Mouse (Mus musculus) frontal cortex, postnatal 36 days (tissue): ENCODE results near the gene Hmgcr.

Source experiments
- DNase-seq, 2 experiments: peaks; one replicate each; pipeline ENCODE4 v3.0.0; 2022; ENCODE audit warnings: low spot score in 2 of 2

Hmgcr gene

GRCm38 (mm10) chr13:96670406-96671077 is at the start of gene Hmgcr:
Hmgcr (minus strand) TSS chr13:96670936.
- peak; percentile 99 for DNase-seq

- no peak for DNase-seq
Observed at GRCm38 (mm10) chr13:96720003-96720402, 49.3 kb upstream of the Hmgcr start.

- no peak for DNase-seq
Observed at GRCm38 (mm10) chr13:96717821-96718220, 47.1 kb upstream of the Hmgcr start.

GRCm38 (mm10) chr13:96716311-96716710 is 45.6 kb upstream of the Hmgcr start:
- no peak for DNase-seq

GRCm38 (mm10) chr13:96709269-96710233 is 38.8 kb upstream of the Hmgcr start:
- no peak for DNase-seq

- DNase-seq, result no peak
Observed at GRCm38 (mm10) chr13:96702567-96703278, 32.0 kb upstream of the Hmgcr start.

GRCm38 (mm10) chr13:96697805-96698586 is 27.3 kb upstream of the Hmgcr start:
- no peak for DNase-seq

- DNase-seq, result no peak
Observed at GRCm38 (mm10) chr13:96695428-96695827, 24.7 kb upstream of the Hmgcr start.

GRCm38 (mm10) chr13:96689901-96690300 is 19.2 kb upstream of the Hmgcr start:
- DNase-seq, result no peak

- DNase-seq, result peak in 1 of 2 experiments; percentile 50
Observed at GRCm38 (mm10) chr13:96687261-96687660, 16.5 kb upstream of the Hmgcr start.

GRCm38 (mm10) chr13:96684779-96685178 is 14.0 kb upstream of the Hmgcr start:
- DNase-seq, result peak in 1 of 2 experiments; percentile 69

- no peak for DNase-seq
Observed at GRCm38 (mm10) chr13:96681088-96681620, 10.4 kb upstream of the Hmgcr start.

GRCm38 (mm10) chr13:96680163-96681087 is 9.7 kb upstream of the Hmgcr start:
- DNase-seq, result peak in 1 of 2 experiments; percentile 81

GRCm38 (mm10) chr13:96678616-96679015 is 7.9 kb upstream of the Hmgcr start:
- DNase-seq, result no peak

GRCm38 (mm10) chr13:96677071-96677470 is 6.3 kb upstream of the Hmgcr start:
- DNase-seq, result no peak

GRCm38 (mm10) chr13:96675756-96676155 is 5.0 kb upstream of the Hmgcr start:
- no peak for DNase-seq

- no peak for DNase-seq
Observed at GRCm38 (mm10) chr13:96673817-96674216, 3.1 kb upstream of the Hmgcr start.

- DNase-seq, result no peak
Observed at GRCm38 (mm10) chr13:96672276-96672675, 1.5 kb upstream of the Hmgcr start.

GRCm38 (mm10) chr13:96671906-96672234 is 1.1 kb upstream of the Hmgcr start:
- DNase-seq, result no peak
